Mouse (Mus musculus): ENCODE data around the gene Phldb3. TPM values are rescaled to one million over a fixed set of nuclear protein-coding genes. Genes with fewer than 3 reads are reported as not detected.
"Not testable (repeated sequence)": the region's sequence is repeated elsewhere in the genome, so short reads cannot be mapped to it uniquely, and the experiment has no call there.

Phldb3 gene
- total RNA-seq, 2 experiments from 2014 or later: 0.28 to 0.60 TPM

DNA sequence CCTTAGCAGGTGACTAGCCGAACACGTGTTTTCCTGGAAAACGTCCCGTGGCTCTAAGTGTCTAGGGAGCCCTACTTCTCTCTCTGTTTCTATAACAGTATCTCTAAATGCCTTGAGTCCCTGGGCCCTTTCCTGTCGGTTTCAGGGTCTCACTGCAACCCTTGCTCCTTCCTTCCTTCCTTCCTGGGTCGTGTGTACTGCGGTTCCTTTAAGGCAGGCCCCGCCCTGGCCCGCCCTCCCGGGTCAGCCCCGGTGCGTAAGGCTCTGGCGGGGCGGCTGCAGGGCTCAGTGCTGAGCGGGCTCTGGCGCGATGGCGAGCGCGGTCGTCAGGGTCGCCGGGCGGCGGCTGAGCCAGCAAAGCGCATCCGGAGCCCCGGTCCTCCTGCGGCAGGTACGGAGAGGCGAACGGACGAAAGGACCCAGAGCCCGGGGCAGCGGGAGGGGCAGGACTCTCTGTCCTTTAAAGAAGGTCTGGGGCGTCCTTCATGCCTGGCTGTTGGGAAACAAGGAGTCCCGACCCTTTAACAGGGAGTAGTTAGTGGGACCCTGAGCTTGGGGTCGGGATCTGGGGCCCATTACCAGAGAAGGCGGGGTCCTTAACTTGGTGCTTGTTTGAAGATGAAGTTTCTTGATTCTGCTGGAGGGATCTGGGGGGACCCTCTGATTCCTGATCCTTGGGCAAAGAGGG lies 16.8 kb upstream of the Phldb3 start:
- peak in 1 of 2 experiments; percentile 40 for DNase-seq (ENCODE audit: low spot score in 2 of 2)

DNA sequence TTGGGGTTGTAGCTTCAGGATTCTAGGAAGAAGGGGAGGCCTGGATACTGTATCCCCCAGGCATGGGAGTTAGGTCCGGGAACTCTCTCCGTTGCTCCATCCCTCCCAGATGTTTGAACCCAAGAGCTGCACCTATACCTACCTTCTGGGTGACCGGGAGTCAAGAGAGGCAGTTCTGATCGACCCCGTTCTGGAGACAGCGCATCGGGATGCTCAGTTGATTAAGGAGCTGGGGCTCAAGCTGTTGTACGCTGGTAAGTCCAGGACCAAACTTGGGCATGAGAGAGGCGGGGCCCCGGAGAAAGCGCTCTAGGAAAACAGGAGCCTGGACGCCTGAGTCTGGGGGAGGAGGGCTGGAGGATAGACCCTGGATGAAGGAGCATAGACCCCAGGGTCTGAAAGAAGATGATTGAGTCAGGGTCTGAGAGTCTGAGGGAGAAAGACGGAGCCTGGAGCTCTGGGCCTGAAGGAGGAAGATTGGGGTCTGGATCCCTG lies 16.2 kb upstream of the Phldb3 start:
- no peak for DNase-seq (ENCODE audit: low spot score in 2 of 2)

DNA sequence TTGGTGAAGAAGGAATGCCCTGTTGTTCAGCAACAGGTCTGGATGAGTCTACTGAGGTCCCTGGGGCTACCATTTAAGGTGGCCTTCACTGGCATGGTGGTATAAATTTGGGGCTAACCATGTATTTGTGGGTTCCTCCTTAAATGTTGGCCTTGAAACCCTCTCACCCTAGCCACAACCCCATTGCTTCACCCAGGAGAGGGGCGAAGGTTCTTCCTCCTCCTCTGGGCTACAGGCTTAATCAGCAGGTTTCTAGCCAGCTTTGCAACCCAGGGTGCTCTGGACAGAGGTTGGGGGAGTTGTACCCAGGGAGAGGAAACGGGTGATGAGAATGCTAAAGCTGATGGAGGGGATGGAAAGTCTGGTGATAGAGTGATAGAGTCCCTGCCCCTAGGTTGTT lies 15.1 kb upstream of the Phldb3 start:
- DNase-seq (ENCODE audit: low spot score in 2 of 2): no peak

DNA sequence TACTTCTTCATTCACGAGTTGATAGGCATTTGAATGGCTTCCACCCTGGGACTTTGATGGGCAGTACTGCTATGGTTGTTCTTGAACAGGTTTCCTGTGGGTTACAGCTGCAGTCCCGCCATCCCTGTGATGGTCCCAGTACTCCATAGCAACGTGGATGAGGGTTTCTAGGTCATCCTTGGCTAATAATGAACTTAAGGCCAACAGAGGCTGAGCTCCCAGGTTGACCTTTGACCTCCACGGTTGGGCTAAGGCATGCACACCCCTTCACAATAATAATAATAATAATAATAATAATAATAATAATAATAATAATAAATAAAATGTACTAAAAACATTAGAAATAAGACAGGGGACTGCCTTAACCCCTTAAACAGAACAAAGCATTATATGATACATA lies 12.4 kb upstream of the Phldb3 start:
- no peak for DNase-seq (ENCODE audit: low spot score in 2 of 2)

DNA sequence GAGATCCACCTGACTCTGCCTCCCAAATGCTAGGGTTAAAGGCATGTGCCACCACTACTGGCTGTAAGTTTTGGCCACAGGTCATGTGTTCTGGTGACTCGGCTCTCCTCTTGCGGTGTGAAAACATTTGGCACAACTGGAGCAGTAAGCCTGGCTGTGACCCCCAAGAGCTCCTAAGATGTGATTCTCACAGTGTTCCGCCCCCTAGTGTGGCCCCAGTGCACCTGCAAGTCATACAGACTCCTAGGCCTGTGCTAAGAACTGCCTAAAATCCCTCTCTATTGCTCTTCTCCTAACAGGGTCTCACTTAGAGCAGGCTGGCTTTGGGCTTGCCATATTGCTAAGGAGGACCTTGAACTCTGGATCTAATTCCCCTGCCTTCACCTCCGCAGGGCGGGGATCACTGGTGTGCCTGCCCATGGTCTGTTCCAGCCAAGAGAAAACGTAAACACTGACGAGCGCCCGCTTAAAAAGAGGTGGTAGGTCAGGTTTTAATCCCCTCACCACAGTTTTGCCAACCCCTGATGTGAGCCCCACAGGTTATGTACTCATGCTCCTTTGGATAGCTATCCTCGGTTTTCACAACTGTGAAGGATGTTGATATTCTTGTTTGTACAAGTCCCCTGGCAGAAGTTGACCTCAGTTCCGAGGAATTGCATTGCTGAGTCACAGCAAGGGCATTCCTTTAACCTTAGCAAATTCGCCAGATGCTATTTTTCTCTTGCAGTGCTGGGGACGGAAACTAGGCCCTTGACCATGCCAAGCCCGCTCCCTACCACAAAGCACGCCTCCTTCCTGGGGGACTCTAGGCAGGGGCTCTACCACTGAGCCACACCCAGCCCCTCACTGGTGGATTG lies 11.1 kb upstream of the Phldb3 start:
- DNase-seq (ENCODE audit: low spot score in 2 of 2): no peak

DNA sequence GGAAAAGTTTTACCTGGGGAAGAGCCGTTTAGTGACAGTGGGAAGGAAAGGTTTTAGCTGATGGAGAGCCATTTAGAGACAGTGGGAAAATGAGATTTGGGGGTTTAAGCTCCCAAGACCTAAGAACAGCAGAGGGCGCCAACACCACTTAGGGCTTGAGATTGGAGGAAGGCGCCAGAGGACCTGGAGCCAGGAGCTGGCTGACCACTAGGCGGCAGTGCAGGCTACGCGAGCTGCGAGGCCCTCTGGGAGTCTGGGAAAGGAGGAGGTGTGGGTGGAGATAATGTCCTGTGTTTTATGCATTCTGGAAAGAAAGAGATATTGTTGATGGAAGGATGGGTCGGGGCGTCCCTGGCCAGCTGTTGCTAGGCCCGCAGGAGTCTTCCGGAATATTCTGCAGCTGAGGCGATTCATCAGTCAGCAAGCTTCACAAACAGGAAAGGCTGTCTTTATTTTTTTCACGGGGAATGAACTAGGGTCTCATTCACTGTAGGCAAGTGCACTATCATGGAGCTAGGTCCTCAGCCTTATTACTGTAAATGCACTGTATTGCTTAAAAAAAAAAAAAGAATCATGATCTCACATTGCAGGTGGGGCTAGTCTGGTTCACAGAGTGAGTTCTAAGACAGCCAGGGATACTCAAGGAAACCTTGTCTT lies 9.5 kb upstream of the Phldb3 start:
- peak; percentile 95 to 97 for DNase-seq (ENCODE audit: low spot score in 2 of 2)

DNA sequence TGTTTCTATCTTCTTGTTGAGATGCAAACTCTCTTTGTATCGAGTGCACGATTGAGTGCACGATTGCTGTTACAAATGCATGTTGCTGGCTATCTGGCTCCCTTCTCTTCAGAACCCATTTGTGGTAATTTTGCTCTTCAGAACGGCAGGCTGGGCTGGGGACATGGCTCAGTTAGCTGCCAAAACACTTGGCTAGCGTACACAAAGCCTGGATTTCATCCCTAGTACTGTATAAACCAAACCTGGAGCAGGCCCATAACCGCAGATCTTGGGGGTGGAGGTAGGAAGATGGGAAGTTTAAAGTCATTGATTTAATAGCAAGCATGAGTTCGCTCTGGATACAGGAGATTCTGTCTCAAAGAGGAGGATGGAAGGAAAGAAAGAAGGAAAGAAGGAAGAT lies 5.0 kb upstream of the Phldb3 start:
- DNase-seq (ENCODE audit: low spot score in 2 of 2): no peak

DNA sequence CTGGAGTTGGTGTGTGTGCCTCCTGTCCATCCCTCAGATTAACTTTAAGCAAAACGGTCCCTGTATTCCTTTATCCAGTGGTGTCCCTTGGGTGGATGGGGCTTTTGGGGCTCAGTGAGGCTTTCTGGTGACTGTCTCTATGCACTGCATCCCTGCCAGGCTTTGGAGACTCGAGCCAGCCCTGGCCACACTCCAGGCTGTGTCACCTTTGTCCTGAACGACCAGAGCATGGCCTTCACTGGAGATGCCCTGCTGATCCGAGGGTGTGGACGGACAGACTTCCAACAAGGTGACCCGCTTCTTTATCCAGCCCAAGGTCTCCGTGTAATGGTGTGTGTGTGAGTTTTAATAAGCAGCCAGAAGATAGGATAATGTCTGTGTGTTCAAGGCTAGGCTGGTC lies 4.5 kb upstream of the Phldb3 start:
- DNase-seq (ENCODE audit: low spot score in 2 of 2): no peak

DNA sequence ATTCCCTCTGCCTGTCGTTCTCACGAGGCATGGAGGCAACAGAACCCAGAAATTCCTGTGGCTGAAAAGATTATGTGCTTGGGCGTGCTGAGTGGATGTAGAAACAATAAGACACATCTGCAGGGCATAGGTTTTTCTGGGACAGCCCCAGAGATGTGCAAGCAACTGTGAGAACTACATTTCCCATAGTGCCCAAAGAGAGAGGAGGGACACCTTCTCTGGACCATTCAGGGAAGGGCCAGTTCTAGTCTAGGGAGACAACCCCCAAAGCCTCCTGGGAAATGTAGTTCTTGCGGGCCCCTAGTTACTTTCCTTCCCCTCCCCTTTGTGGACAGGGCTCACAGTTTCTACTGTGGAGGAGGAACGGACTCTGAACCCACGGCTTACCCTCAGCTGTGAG lies 2.5 kb upstream of the Phldb3 start:
- DNase-seq (ENCODE audit: low spot score in 2 of 2): peak in 1 of 2 experiments; percentile 61

DNA sequence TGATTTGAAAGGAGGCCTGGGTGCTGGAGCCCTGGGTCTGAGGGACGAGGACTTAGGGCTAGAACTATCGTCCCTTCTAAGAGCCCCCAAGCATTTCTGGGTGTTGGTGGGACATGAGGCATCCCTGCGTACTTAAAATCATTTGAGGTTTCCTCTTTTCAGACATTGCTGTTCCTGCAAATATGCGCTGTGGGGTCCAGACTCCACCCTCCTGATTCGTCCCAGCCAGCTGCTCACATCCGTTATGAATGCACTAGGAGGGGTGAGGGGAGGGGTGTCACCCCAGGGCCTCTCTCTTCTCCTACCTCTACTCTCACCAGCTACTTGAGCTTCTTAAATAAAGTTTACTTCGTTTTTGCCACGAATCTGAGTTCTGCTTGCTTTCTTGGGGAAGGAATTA lies 2.0 kb upstream of the Phldb3 start:
- no peak for DNase-seq (ENCODE audit: low spot score in 2 of 2)

DNA sequence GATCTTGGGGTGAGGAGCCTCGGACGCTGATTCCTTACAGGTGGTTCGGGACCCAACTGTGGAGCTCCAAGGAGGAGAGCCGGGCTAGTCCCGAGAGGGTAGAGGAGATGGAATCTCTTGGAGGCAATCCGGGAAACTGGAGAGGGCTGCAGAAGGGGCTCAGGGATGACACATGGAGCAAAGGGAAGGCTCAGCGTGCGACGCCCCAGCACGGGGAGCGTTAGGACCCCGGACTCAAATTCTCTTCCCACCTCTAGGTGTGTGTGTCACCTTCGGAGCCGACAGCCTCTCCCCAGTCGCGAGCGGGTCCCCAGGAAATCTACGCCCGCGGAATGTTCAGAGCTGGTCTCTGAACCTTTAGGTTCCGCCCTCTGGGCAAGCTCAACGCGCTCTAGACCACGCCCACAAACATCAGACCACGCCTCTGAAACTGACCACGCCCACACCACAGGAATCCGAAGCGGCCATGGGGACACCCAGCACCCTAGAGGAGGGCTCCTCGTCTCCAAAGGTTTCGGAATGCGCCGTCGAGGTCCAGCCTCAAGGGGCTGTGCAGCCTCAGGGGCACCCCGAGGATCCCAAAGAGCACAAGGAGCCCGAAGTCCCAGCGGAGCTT lies 424 bp downstream of the Phldb3 start:
- DNase-seq (ENCODE audit: low spot score in 2 of 2): peak in 1 of 2 experiments; percentile 47

DNA sequence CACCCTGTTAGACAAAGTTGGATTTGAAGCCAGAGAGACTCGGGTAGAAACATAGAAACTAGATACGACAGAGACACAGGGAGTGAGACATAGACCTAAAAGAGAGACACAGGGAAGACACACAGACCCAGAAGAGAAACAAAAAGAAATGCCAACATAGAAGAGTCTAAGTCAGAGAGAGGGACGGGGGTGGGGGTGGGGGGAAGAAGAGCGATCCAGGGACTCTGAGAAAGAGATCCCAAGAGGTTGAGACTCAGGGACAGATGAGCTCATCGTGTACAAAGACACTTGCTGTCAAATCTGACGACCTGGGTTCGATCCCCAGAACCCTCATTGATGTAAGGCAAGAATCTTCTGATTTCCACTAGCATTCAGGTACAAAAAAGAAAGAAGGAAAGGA lies 1.1 kb downstream of the Phldb3 start:
- DNase-seq (ENCODE audit: low spot score in 2 of 2): no peak

DNA sequence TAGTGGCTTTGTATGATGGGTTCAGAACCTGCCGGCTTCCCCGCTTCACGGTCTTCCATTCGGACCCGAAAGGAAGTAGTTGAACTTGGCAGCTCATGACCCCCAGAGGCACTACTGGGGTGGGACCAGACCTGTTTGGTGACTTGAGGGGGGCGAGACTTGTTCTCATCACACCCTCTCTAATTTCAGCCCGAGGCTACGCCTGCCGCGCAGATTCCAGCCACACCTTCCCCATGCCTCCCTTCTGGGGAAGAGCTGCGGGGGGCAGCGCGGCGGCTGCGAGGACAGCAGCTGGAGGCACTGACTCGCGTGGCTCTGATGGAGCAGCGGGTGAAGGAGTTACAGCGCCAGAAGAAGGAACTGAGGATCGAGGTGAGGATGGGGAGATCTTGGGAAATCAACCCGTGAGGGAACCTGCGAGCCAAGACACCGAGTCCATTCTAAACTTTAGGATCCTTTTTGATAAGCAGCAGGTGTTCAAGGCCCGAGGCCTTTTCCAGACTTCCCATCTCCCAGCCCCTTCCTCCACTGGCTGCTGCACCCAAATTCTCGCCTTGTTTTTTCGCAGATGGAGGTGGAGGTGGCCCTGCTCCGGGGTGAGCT lies 1.8 kb downstream of the Phldb3 start:
- no peak for DNase-seq (ENCODE audit: low spot score in 2 of 2)

DNA sequence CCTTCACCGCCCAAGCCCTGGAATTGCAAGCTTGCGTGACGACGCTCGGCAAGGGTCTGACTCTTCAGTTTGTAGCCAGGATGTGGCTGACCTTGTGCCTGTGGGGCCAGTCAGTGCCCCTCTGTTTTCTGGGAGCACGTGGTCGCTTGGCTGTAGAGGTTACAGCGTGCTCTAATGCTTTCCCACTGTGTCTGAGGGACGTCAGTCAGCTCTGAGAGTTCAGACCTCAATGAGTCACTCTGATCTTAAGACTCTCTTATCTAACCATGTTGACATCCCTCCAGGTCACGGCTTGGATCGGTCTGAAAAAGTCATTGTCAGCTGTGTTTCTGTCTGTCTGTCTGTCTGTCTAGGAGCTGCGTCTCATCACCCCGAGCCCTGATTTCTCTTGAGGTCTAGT lies 4.3 kb downstream of the Phldb3 start:
- DNase-seq (ENCODE audit: low spot score in 2 of 2): no peak

DNA sequence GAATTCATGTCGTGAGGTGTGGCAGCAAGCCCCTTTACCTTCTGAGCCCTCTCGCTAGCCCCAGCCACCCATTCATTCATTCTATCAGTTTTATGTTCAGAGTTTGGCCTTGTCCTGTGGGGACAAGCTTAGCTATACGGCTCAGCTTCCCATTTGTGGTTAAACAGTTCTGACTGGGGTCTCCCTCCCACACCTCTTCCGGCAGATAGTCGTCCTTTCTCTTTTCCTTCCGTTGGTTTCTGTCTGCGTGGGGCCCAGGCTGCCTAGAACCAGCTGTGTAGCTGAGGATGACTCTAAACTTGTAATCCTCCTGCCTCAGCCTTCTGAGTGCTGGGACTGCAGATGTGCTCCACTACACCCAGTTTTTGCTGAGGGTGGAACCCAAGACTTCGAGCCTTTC lies 7.2 kb downstream of the Phldb3 start:
- no peak for DNase-seq (ENCODE audit: low spot score in 2 of 2)

DNA sequence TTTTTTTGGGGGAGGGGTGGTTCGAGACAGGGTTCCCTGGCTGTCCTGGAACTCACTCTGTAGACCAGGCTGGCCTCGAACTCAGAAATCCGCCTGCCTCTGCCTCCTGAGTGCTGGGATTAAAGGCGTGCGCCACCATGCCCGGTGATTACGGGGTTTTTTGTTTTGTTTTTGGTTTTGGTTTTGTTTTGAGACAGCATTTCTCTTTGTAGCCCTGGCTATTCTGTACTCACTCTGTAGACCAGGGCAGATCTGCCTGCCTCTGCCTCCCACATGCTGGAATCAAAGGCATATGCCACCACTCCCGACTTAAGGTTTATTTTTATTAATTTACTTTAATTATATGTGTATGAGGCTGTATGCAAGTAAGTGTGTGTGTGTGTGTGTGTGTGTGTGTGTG lies 7.8 kb downstream of the Phldb3 start:
- not testable (repeated sequence) for DNase-seq (ENCODE audit: low spot score in 2 of 2)

DNA sequence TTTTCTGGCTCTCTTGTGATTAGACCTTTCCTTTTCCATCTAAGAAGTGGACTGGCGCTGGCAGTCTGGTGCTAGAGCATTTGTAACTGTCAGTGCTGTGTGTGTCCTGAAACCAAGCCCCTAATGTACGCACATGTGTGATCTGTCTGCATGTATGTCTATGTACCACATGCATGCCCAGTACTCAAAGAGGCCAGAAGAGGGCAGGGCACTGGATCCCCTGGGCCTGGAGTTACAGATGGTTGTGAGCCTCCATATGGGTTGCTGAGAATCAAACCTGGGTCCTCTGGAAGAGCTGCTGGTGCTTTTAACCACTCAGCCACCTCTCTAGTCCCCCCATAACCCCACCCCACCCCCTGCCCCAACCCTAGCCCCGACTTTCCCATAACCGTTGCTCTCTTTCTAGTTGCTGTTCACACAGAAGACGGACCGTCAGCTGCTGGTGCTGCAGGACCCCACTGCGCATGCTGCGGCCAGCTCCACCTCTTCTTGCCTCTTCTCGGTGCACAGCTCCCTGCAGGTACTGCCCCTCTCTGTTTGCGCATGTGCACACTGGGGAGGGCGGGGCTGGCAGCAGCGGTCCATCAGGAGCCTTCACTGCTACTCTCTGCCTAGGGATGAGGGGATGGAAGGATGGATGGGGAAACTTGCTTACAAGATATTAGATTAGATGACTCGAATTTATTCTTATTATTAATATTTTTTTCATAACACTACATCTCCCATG lies 9.3 kb downstream of the Phldb3 start:
- no peak for DNase-seq (ENCODE audit: low spot score in 2 of 2)

DNA sequence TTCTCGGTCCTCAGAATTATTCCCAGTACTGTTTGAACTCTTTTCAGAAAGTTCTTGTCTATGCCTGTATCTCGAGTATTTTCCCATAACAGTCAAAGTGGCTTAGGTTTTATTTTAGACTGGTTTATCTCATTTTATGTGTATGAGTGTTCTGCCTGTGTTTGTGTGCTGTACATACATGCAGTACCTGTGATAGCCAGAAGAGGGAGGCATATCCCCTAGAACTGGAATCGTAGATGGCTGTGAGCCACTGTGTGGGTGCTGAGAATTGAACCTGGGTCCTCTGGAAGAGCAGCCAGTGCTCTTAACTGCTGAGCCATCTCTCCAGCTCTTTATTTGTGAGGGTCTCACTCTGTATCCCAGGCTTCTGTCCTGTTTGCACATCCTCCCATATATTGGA lies 10.6 kb downstream of the Phldb3 start:
- DNase-seq (ENCODE audit: low spot score in 2 of 2): no peak

DNA sequence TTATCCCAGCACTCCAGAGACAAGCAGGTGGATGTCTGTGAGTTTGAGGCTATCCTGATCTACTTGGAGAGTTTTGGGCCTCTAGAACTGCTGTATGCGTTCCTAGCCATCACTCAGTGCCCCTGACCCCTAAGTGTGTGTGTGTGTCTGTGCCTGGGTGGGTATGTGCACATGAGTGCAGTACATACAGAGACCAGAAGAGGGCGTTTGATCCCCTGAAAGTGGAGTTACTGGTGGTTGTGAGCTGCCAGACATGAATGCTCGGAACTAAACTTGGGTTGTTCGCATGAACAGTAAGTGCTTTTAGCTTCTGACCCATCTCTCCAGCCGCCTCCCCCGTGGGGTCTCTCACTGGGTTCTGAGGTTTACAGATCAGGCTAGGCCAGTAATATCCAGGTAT lies 12.4 kb downstream of the Phldb3 start:
- no peak for DNase-seq (ENCODE audit: low spot score in 2 of 2)
